9 mouse cellular contexts compared by ENCODE assay signal in the genomic region with DNA sequence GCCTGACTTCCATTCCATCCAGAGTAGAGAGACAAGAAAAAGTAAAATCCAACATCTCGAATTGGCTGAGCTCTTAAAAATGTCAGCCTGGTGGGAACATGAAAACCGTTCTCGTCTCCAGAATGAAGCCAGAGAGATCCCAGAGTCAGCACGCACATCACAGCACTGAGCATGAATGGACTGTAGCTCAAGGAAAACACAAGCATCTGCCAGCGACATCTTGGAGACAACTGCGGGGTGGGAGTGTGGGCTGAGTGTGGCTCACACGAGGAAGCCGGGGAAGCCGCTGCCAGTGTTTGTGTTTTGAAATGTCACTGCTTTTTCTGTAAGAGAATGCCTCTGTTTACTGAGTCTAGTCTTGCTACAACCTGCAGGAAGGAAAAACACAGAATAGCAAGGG. TPM values are rescaled to one million over a fixed set of nuclear protein-coding genes. Genes with fewer than 3 reads are reported as not detected.
DNase-seq lines count a peak whose midpoint lies in the region; ATAC-seq and TF ChIP-seq lines count a peak whose summit lies in the region.
"Had no signal": no experiment of that assay in that cellular context is flagged by ENCODE, and none has a peak within 500 bp of the region (broad histone marks: within the 10 kb centered on the region; RNA-seq: fewer than 3 reads in every experiment).

No protein-coding gene starts in this region.

- H3K9me3 ChIP-seq in embryonic facial prominence, embryonic 14.5 days (ENCODE audit: control insufficient read depth, low read length), result no peaks in the 10 kb centered on the region
- H3K9me3 ChIP-seq in embryonic facial prominence, embryonic 10.5 days, result no peaks in the 10 kb centered on the region
- no peaks in the 10 kb centered on the region for H3K9me3 ChIP-seq in lung, embryonic 14.5 days (ENCODE audit: low read depth, low read length)

- peak; percentile 38 for DNase-seq in embryonic facial prominence, embryonic 14.5 days (ENCODE audit: low spot score)
- no peak for DNase-seq in embryonic facial prominence, embryonic 10.5 days (ENCODE audit: low spot score)
- DNase-seq in lung, embryonic 14.5 days, result peak; percentile 71
- DNase-seq in lung, adult 2 months, result no peak
- DNase-seq in left cerebral cortex, adult 9 months (ENCODE audit: low spot score in 2 of 2), result peak; percentile 22 to 75
- peak; percentile 77 to 82 for DNase-seq in right cerebral cortex, postnatal 36 days (ENCODE audit: low spot score in 2 of 2)
- DNase-seq in embryo, embryonic 10 days (ENCODE audit: low spot score), result no peak
- no peak for DNase-seq in adrenal gland, adult 18-20 months (ENCODE audit: low spot score in 2 of 2)
- DNase-seq: kidney, adult 18-20 months had no signal

- ATAC-seq in embryonic facial prominence, embryonic 14.5 days (ENCODE audit: low read depth), result peak; percentile 28; the same call in 1 of the 2 replicates
- 0 out of 2 replicates have a peak, but pooled peaks have one; percentile 28 for ATAC-seq in lung, embryonic 14.5 days (ENCODE audit: insufficient read depth)

- no peak for TF ChIP-seq POLR2A in lung, adult 2 months (IDR thresholded peaks at IDR 0.05; ENCODE audit: borderline replicate concordance, extremely low read depth, low read depth, low read length)

- no peak overlapping the region for H3K4me2 ChIP-seq in embryonic facial prominence, embryonic 14.5 days (ENCODE audit: low read depth, low read length)
- H3K4me2 ChIP-seq in lung, embryonic 14.5 days, result no peak overlapping the region

- no peak overlapping the region for H3K4me3 ChIP-seq in embryonic facial prominence, embryonic 14.5 days (ENCODE audit: low read depth, low read length)
- H3K4me3 ChIP-seq in embryonic facial prominence, embryonic 10.5 days, result no peak overlapping the region
- no peak overlapping the region for H3K4me3 ChIP-seq in lung, embryonic 14.5 days (ENCODE audit: low read depth, low read length)
- no peak overlapping the region for H3K4me3 ChIP-seq in lung, adult 2 months (replicated peaks; ENCODE audit: extremely low read depth, low read depth, low read length)

- H3K36me3 ChIP-seq in embryonic facial prominence, embryonic 14.5 days (ENCODE audit: control insufficient read depth, insufficient read depth, low read length), result no peaks in the 10 kb centered on the region
- H3K36me3 ChIP-seq in embryonic facial prominence, embryonic 10.5 days (replicated peaks), result no peaks in the 10 kb centered on the region
- no peaks in the 10 kb centered on the region for H3K36me3 ChIP-seq in lung, embryonic 14.5 days (ENCODE audit: insufficient read depth)

- peaks cover 46% of the 10 kb centered on the region for H3K4me1 ChIP-seq in embryonic facial prominence, embryonic 14.5 days (ENCODE audit: control insufficient read depth, insufficient read depth, low read length)
- H3K4me1 ChIP-seq in embryonic facial prominence, embryonic 10.5 days, result peaks cover 40% of the 10 kb centered on the region
- H3K4me1 ChIP-seq in lung, embryonic 14.5 days (ENCODE audit: insufficient read depth), result peaks cover 29% of the 10 kb centered on the region
- peaks cover 43% of the 10 kb centered on the region for H3K4me1 ChIP-seq in lung, adult 2 months (ENCODE audit: control insufficient read depth, insufficient read depth, low read length)

- H3K27me3 ChIP-seq in embryonic facial prominence, embryonic 14.5 days (replicated peaks; ENCODE audit: control insufficient read depth, insufficient read depth, low read length), result no peaks in the 10 kb centered on the region
- no peaks in the 10 kb centered on the region for H3K27me3 ChIP-seq in embryonic facial prominence, embryonic 10.5 days (replicated peaks; ENCODE audit: low read depth, poor library complexity, severe bottlenecking)
- no peaks in the 10 kb centered on the region for H3K27me3 ChIP-seq in lung, embryonic 14.5 days (ENCODE audit: insufficient read depth, low read length)

- no peak overlapping the region for H3K9ac ChIP-seq in embryonic facial prominence, embryonic 14.5 days (ENCODE audit: low read depth, low read length)
- no peak overlapping the region for H3K9ac ChIP-seq in lung, embryonic 14.5 days

- 58% methylated on average over 9 of the region's 9 CpGs for WGBS in embryonic facial prominence, embryonic 14.5 days
- 72% methylated on average over 9 of the region's 9 CpGs for WGBS in embryonic facial prominence, embryonic 10.5 days
- WGBS in lung, embryonic 14.5 days, result 36% methylated on average over 9 of the region's 9 CpGs
- whole genome bisulfite sequencing in lung, adult 2 months, result 23% methylated on average over 9 of the region's 9 CpGs

- H3K27ac ChIP-seq in embryonic facial prominence, embryonic 14.5 days (replicated peaks; ENCODE audit: low read depth, low read length), result 0 out of 2 replicates have a peak overlapping the region, but pooled peaks have one; percentile 25
- no peak overlapping the region for H3K27ac ChIP-seq in embryonic facial prominence, embryonic 10.5 days (replicated peaks)
- peak overlapping the region; percentile 39 for H3K27ac ChIP-seq in lung, embryonic 14.5 days (ENCODE audit: low read depth)

- no peak for TF ChIP-seq CTCF in lung, embryonic 14.5 days (IDR thresholded peaks at IDR 0.05; ENCODE audit: low read depth)
- TF ChIP-seq CTCF in lung, adult 2 months (IDR thresholded peaks at IDR 0.05; ENCODE audit: insufficient read depth, low read length), result no peak

RNA-seq across cellular contexts. Expression of a gene that starts 32.7 kb away (rescaled TPM):
- 15.6 TPM in 2 replicates for polyA plus RNA-seq in embryonic facial prominence, embryonic 14.5 days (2014; fragmentation: Nextera tagmentation; extraction: Ambion mirVana)
- 7.6 and 9.1 TPM in 2 replicates for polyA plus RNA-seq in embryonic facial prominence, embryonic 10.5 days (2016; fragmentation: Nextera tagmentation; extraction: Ambion mirVana)
- polyA plus RNA-seq in lung, embryonic 14.5 days (2014; fragmentation: Nextera tagmentation; extraction: Ambion mirVana), result 18.9 and 23.9 TPM in 2 replicates
- 21.9 and 22.6 TPM in 2 replicates for polyA plus RNA-seq in lung, adult 2 months (2012; rRNA removed)
- 10 to 100 TPM; 14.0 to 14.2 TPM for total RNA-seq in adrenal gland, adult 18-20 months (2021)

Comparison
In these comparisons a context has a peak if more than half of its experiments do, and no peak if none do; other contexts are left out.
1. DNase-seq: peak in embryonic facial prominence, embryonic 14.5 days (single experiment), lung, embryonic 14.5 days (single experiment), left cerebral cortex, adult 9 months (2 of 2) and right cerebral cortex, postnatal 36 days (2 of 2); none in embryonic facial prominence, embryonic 10.5 days (single experiment), lung, adult 2 months (single experiment), embryo, embryonic 10 days (single experiment) and adrenal gland, adult 18-20 months (0 of 2).